Mouse (Mus musculus) liver (tissue): ENCODE results near the gene Msrb2.

Experiments used
- DNase-seq: peaks from one replicate; pipeline ENCODE4 v3.0.0-alpha.2; 2020; ENCODE audit warnings: mixed read lengths

Msrb2 gene

GRCm38 (mm10) chr2:19371390-19372158 is at the start of gene Msrb2:
Gene Msrb2 (plus strand): TSS chr2:19371440.
- peak; percentile 82 for DNase-seq

GRCm38 (mm10) chr2:19322448-19322847 is 48.8 kb upstream of the Msrb2 start:
- no peak for DNase-seq

GRCm38 (mm10) chr2:19326376-19326775 is 44.9 kb upstream of the Msrb2 start:
- no peak for DNase-seq

GRCm38 (mm10) chr2:19327811-19328210 is 43.4 kb upstream of the Msrb2 start:
- DNase-seq = no peak

- no peak for DNase-seq
These were observed 27.2 kb upstream of the Msrb2 start for GRCm38 (mm10) chr2:19343901-19344635.

GRCm38 (mm10) chr2:19344636-19345413 is 26.4 kb upstream of the Msrb2 start:
- DNase-seq = peak; percentile 73

- no peak for DNase-seq
These were observed 25.8 kb upstream of the Msrb2 start for GRCm38 (mm10) chr2:19345414-19345964.

GRCm38 (mm10) chr2:19348454-19348853 is 22.8 kb upstream of the Msrb2 start:
- no peak for DNase-seq

GRCm38 (mm10) chr2:19350167-19350566 is 21.1 kb upstream of the Msrb2 start:
- DNase-seq = no peak

GRCm38 (mm10) chr2:19351615-19352253 is 19.5 kb upstream of the Msrb2 start:
- DNase-seq = no peak

GRCm38 (mm10) chr2:19353158-19353557 is 18.1 kb upstream of the Msrb2 start:
- no peak for DNase-seq

- DNase-seq = no peak
These were observed 8.4 kb upstream of the Msrb2 start for GRCm38 (mm10) chr2:19362880-19363279.

- DNase-seq = no peak
These were observed 4.8 kb upstream of the Msrb2 start for GRCm38 (mm10) chr2:19366426-19366825.

- DNase-seq = no peak
These were observed 4.1 kb upstream of the Msrb2 start for GRCm38 (mm10) chr2:19367114-19367513.

GRCm38 (mm10) chr2:19373695-19374094 is 2.5 kb downstream of the Msrb2 start:
- DNase-seq = peak; percentile 24

GRCm38 (mm10) chr2:19380446-19380950 is 9.3 kb downstream of the Msrb2 start:
- DNase-seq = no peak

- no peak for DNase-seq
These were observed 9.7 kb downstream of the Msrb2 start for GRCm38 (mm10) chr2:19380986-19381385.

GRCm38 (mm10) chr2:19382206-19382605 is 11.0 kb downstream of the Msrb2 start:
- DNase-seq = no peak

GRCm38 (mm10) chr2:19383006-19383405 is 11.8 kb downstream of the Msrb2 start:
- no peak for DNase-seq

- DNase-seq = no peak
These were observed 14.5 kb downstream of the Msrb2 start for GRCm38 (mm10) chr2:19385772-19386171.

- DNase-seq = peak; percentile 42
These were observed 17.3 kb downstream of the Msrb2 start for GRCm38 (mm10) chr2:19388329-19389103.
